ENCODE assay signal across 8 mouse cellular contexts in genomic region chr17:46783222-46783565, GRCm38 (mm10). TPM values are rescaled to one million over a fixed set of nuclear protein-coding genes. Genes with fewer than 3 reads are reported as not detected.
A peak's percentile ranks its signal among the peaks of the same experiment; 100 is the strongest.
DNase-seq lines count a peak whose midpoint lies in the region; ATAC-seq lines count a peak whose summit lies in the region.

No protein-coding gene starts in this region.

- no peaks in the 10 kb centered on the region for H3K27me3 ChIP-seq in heart, embryonic 14.5 days (ENCODE audit: control insufficient read depth, insufficient read depth, low read length)
- H3K27me3 ChIP-seq in hindbrain, embryonic 11.5 days (ENCODE audit: control insufficient read depth, insufficient read depth, low read length), result no peaks in the 10 kb centered on the region
- no peaks in the 10 kb centered on the region for H3K27me3 ChIP-seq in midbrain, embryonic 10.5 days (ENCODE audit: low read depth, poor library complexity, severe bottlenecking)

- WGBS in heart, embryonic 14.5 days, result 78% methylated on average over 2 of the region's 2 CpGs
- WGBS in hindbrain, embryonic 11.5 days, result 80% methylated on average over 2 of the region's 2 CpGs
- 84% methylated on average over 2 of the region's 2 CpGs for WGBS in midbrain, embryonic 10.5 days

- H3K36me3 ChIP-seq in heart, embryonic 14.5 days (ENCODE audit: control insufficient read depth, insufficient read depth, low read length), result peaks cover 30% of the 10 kb centered on the region
- peaks cover 7% of the 10 kb centered on the region; the same call in 1 of the 2 replicates for H3K36me3 ChIP-seq in hindbrain, embryonic 11.5 days (ENCODE audit: control insufficient read depth, insufficient read depth, low read length)
- H3K36me3 ChIP-seq in midbrain, embryonic 10.5 days, result peaks cover 31% of the 10 kb centered on the region

- H3K9ac ChIP-seq in heart, embryonic 14.5 days (ENCODE audit: low read length), result no peak overlapping the region; the same call in 1 of the 2 replicates
- no peak overlapping the region for H3K9ac ChIP-seq in hindbrain, embryonic 11.5 days (ENCODE audit: low read depth, low read length)

- no peak for ATAC-seq in heart, embryonic 14.5 days (ENCODE audit: insufficient number of reproducible peaks, insufficient read depth, low FRiP score, low read depth)
- ATAC-seq in activated CD4-positive, CD25-positive, alpha-beta regulatory T cell, adult 4 months, result peak; percentile 5
- ATAC-seq in hindbrain, embryonic 11.5 days (ENCODE audit: low FRiP score), result no peak; the same call in 1 of the 2 replicates

- peak overlapping the region in 1 of 2 experiments; percentile 65; a peak in 2 of 4 replicates for H3K4me3 ChIP-seq in heart, embryonic 14.5 days (ENCODE audit: control insufficient read depth in 1 of 2, insufficient read depth in 1 of 2, low read depth in 1 of 2, low read length in 2 of 2)
- H3K4me3 ChIP-seq in hindbrain, embryonic 11.5 days (ENCODE audit: low read depth, low read length), result peak overlapping the region; percentile 62
- peak overlapping the region; percentile 80 for H3K4me3 ChIP-seq in midbrain, embryonic 10.5 days

- peaks cover 0 to 6% of the 10 kb centered on the region in 2 experiments; a peak in 2 of 4 replicates for H3K4me1 ChIP-seq in heart, embryonic 14.5 days (ENCODE audit: control insufficient read depth in 2 of 2, insufficient read depth in 2 of 2, low read length in 2 of 2)
- H3K4me1 ChIP-seq in hindbrain, embryonic 11.5 days (replicated peaks; ENCODE audit: control insufficient read depth, insufficient read depth, low read length), result no peaks in the 10 kb centered on the region
- H3K4me1 ChIP-seq in midbrain, embryonic 10.5 days, result peaks cover 9% of the 10 kb centered on the region; the same call in 1 of the 2 replicates

- no peaks in the 10 kb centered on the region for H3K9me3 ChIP-seq in heart, embryonic 14.5 days (ENCODE audit: control insufficient read depth, low read length)
- no peaks in the 10 kb centered on the region for H3K9me3 ChIP-seq in hindbrain, embryonic 11.5 days (ENCODE audit: control insufficient read depth, low read length)
- no peaks in the 10 kb centered on the region for H3K9me3 ChIP-seq in midbrain, embryonic 10.5 days (replicated peaks)

- peak overlapping the region; percentile 71 for H3K4me2 ChIP-seq in heart, embryonic 14.5 days (ENCODE audit: low read length)
- peak overlapping the region; percentile 41; the same call in 1 of the 2 replicates for H3K4me2 ChIP-seq in hindbrain, embryonic 11.5 days (replicated peaks; ENCODE audit: low read depth, low read length)

- H3K27ac ChIP-seq in heart, embryonic 14.5 days (replicated peaks in 1 of 2; ENCODE audit: control insufficient read depth in 1 of 2, insufficient read depth in 1 of 2, low read depth in 2 of 2, low read length in 2 of 2), result peak overlapping the region in 1 of 2 experiments; percentile 85; a peak in 1 of 4 replicates
- H3K27ac ChIP-seq in hindbrain, embryonic 11.5 days (ENCODE audit: low read depth, low read length), result no peak overlapping the region
- H3K27ac ChIP-seq in midbrain, embryonic 10.5 days (replicated peaks), result no peak overlapping the region

- DNase-seq in heart, postnatal 4 days, result no peak
- DNase-seq in hindbrain, embryonic 11.5 days (ENCODE audit: low spot score), result no peak
- no peak for DNase-seq in midbrain, embryonic 10.5 days (ENCODE audit: low spot score)
- DNase-seq in urinary bladder, adult 18-20 months (ENCODE audit: low spot score in 2 of 2), result no peak
- no peak for DNase-seq in cerebellum, postnatal 14 days
- DNase-seq in adrenal gland, adult 18-20 months (ENCODE audit: low spot score in 2 of 2), result no peak

RNA-seq across cellular contexts. Expression of gene Rpl7l1, which starts 0.7 kb away (rescaled TPM):
- 84.6 and 86.7 TPM in 2 replicates for polyA plus RNA-seq in heart, embryonic 14.5 days (2014; fragmentation: Nextera tagmentation; extraction: Ambion mirVana)
- total RNA-seq in heart, postnatal 4 days (2021), result 10 to 100 TPM; 69.6 to 71.9 TPM
- 100 to 1,000 TPM; 144 to 146 TPM for polyA plus RNA-seq in activated CD4-positive, CD25-positive, alpha-beta regulatory T cell, adult 4 months (2017; shearing (Covaris generic))
- 149 and 155 TPM in 2 replicates for polyA plus RNA-seq in hindbrain, embryonic 11.5 days (2014; fragmentation: Nextera tagmentation; extraction: Ambion mirVana)
- 197 and 219 TPM in 2 replicates for polyA plus RNA-seq in midbrain, embryonic 10.5 days (2016; fragmentation: Nextera tagmentation; extraction: Ambion mirVana)
- total RNA-seq in adrenal gland, adult 18-20 months (2021), result 100 to 1,000 TPM in 1 of 2 experiments, 10 to 100 TPM in 1; 93.5 to 103 TPM

RNA-seq across cellular contexts. Expression of gene 2310039H08Rik, which starts 10.8 kb away (rescaled TPM):
- polyA plus RNA-seq in heart, embryonic 14.5 days (2014; fragmentation: Nextera tagmentation; extraction: Ambion mirVana), result 59.3 and 67.8 TPM in 2 replicates
- 10 to 100 TPM; 28.6 to 29.9 TPM for total RNA-seq in heart, postnatal 4 days (2021)
- 10 to 100 TPM; 20.0 to 25.1 TPM for polyA plus RNA-seq in activated CD4-positive, CD25-positive, alpha-beta regulatory T cell, adult 4 months (2017; shearing (Covaris generic))
- polyA plus RNA-seq in hindbrain, embryonic 11.5 days (2014; fragmentation: Nextera tagmentation; extraction: Ambion mirVana), result 48.4 and 49.2 TPM in 2 replicates
- polyA plus RNA-seq in midbrain, embryonic 10.5 days (2016; fragmentation: Nextera tagmentation; extraction: Ambion mirVana), result 63.2 and 65.2 TPM in 2 replicates
- 10 to 100 TPM; 39.6 to 63.0 TPM for total RNA-seq in adrenal gland, adult 18-20 months (2021)

RNA-seq across cellular contexts. Expression of gene Ptcra, which starts 19.7 kb away (rescaled TPM):
- polyA plus RNA-seq in heart, embryonic 14.5 days (2014; fragmentation: Nextera tagmentation; extraction: Ambion mirVana), result 0.15 TPM in 1 of 2 replicates, not detected in the other
- total RNA-seq in heart, postnatal 4 days (2021), result not detected
- not detected for polyA plus RNA-seq in activated CD4-positive, CD25-positive, alpha-beta regulatory T cell, adult 4 months (2017; shearing (Covaris generic))
- polyA plus RNA-seq in hindbrain, embryonic 11.5 days (2014; fragmentation: Nextera tagmentation; extraction: Ambion mirVana), result 0.34 and 0.53 TPM in 2 replicates
- polyA plus RNA-seq in midbrain, embryonic 10.5 days (2016; fragmentation: Nextera tagmentation; extraction: Ambion mirVana), result 0.53 and 0.55 TPM in 2 replicates
- not detected for total RNA-seq in adrenal gland, adult 18-20 months (2021)

RNA-seq across cellular contexts. Expression of gene Cnpy3, which starts 31.2 kb away (rescaled TPM):
- 41.6 and 43.7 TPM in 2 replicates for polyA plus RNA-seq in heart, embryonic 14.5 days (2014; fragmentation: Nextera tagmentation; extraction: Ambion mirVana)
- total RNA-seq in heart, postnatal 4 days (2021), result 10 to 100 TPM; 29.4 to 29.7 TPM
- 10 to 100 TPM; 19.2 to 21.6 TPM for polyA plus RNA-seq in activated CD4-positive, CD25-positive, alpha-beta regulatory T cell, adult 4 months (2017; shearing (Covaris generic))
- polyA plus RNA-seq in hindbrain, embryonic 11.5 days (2014; fragmentation: Nextera tagmentation; extraction: Ambion mirVana), result 53.4 and 53.9 TPM in 2 replicates
- 69.5 and 75.0 TPM in 2 replicates for polyA plus RNA-seq in midbrain, embryonic 10.5 days (2016; fragmentation: Nextera tagmentation; extraction: Ambion mirVana)
- 10 to 100 TPM; 44.8 to 55.9 TPM for total RNA-seq in adrenal gland, adult 18-20 months (2021)

RNA-seq across cellular contexts. Expression of gene Gnmt, which starts 54.2 kb away (rescaled TPM):
- polyA plus RNA-seq in heart, embryonic 14.5 days (2014; fragmentation: Nextera tagmentation; extraction: Ambion mirVana), result 1.6 TPM in 2 replicates
- under 1 TPM; 0.55 to 0.74 TPM for total RNA-seq in heart, postnatal 4 days (2021)
- polyA plus RNA-seq in activated CD4-positive, CD25-positive, alpha-beta regulatory T cell, adult 4 months (2017; shearing (Covaris generic)), result under 1 TPM; 0.54 to 0.83 TPM
- polyA plus RNA-seq in hindbrain, embryonic 11.5 days (2014; fragmentation: Nextera tagmentation; extraction: Ambion mirVana), result 0.40 and 0.48 TPM in 2 replicates
- 0.35 and 0.62 TPM in 2 replicates for polyA plus RNA-seq in midbrain, embryonic 10.5 days (2016; fragmentation: Nextera tagmentation; extraction: Ambion mirVana)
- 1 to 10 TPM; 1.2 to 2.0 TPM for total RNA-seq in adrenal gland, adult 18-20 months (2021)
